Mouse (Mus musculus): ENCODE measurements around the gene Sufu.

The Sufu gene

DNA sequence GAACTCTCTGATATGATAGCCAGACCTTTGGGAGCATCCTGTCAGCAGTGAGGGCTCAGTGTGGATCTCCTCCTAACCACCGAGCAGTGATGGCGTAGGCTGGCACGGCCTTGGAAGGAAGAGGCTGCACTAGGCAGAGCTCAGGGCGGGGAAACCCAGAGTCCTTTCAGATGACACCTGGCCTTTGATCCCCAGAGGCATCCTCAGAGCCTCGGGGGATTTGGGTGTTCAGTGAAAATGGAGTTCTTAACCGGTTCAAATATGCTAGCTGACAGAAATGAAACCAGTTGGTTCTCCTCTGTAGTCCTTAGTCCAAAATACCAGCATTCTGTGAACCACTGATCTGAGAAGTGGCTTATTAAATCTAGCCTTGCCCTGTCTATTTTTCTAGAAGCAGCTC lies 69.5 kb downstream of the Sufu start:
- DNase-seq (ENCODE audit: low spot score), result no peak

DNA sequence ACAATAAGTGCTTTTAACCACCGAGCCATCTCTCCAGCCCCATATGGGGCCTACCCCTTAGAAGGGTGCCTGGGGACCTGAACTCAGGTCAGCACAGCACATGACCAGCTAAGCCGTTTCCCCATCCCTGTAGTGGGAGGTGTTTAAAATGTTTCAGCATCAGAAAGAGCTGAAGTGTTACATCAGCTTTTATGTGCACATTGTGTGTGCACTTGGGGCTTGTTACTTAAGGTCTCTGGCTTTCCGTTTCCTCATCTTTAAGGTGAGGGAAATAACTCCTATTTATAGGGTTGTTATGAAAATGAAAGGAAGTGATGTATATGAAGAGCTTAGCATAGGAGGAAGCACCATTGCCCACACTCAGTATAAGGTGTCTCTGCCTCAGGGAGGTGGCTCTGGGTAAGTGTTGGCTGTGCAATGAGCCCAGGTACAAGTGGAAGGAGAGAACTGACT lies 70.4 kb downstream of the Sufu start:
- DNase-seq (ENCODE audit: low spot score), result no peak

DNA sequence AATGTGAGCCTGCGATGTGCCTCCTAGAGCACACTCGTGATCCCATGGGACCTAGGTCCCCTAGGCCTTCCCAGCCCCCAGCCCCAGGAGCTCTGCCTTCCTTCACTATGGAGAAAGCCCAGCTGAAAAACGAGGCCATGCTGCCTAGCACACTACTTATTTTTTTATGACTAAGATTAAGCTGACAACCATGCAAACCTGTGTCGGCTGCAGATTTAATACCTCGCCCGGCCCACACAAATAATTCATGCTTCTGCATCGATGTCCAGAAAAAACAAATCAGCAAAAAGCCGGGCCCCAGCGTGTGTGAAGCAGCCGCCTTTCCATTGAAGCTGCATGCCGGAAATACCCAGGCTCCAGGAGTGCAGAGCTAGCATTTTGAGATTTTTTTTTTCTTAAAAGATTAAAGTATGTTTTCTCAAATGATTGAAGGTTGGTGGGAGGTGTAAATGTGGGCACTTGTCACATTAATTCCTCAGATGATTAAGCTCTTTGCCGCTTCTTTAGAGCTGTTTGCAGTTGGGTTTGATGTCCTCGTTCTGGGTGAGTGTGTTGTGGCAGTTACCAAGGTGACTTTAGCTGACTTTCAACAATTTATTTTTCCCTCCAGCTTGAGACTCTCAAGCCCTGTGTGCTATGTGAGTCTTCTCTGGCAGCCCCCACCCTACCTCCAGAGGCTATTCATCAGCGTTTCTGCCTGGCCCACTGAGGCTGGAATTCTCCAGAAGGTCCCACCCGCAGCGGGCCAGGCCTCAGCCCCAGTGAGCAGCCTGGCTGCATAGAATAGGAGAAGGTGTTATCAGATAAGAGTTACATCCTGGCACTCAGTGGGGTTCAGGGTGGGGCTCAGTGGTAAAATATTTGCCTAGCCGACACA lies 73.9 kb downstream of the Sufu start:
- DNase-seq (ENCODE audit: low spot score), result no peak

DNA sequence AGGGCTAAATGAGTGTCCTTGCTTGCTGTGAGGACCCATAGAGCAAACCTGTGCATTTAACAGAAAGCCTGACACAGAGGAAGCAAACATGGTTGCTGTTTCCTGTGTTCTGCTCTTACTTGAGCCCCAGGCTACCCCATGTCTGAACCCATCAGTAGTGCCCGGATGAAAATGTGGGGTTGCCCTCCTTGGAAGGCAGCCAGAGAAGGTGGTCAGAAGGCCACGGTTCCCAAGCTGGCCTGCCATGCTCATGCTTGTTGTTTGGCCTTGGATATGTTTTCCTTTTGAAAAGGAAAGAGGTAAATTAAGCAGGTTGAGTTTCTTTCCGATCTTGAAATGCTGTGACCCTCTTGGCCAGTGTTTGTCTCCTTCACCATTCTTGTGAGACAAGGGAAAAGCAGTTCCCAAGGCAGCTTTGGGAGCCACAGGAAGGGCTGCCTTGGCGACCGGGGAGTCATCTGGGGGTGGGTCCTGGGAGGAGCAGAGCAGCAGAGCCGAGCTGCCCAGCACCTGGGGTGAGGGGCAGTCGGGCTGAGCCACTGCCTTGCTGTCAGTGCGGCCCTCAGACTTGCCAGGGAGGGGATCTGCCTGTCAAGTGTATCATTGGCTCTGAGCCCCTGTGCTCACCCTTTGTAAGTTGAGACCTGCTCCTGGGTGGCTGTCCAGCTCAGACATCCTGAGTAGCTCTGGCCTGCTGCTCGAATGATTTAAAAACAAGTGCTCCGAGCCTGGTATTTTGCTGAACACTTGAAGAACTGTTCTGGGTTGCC lies 74.8 kb downstream of the Sufu start:
- no peak for DNase-seq (ENCODE audit: low spot score)

DNA sequence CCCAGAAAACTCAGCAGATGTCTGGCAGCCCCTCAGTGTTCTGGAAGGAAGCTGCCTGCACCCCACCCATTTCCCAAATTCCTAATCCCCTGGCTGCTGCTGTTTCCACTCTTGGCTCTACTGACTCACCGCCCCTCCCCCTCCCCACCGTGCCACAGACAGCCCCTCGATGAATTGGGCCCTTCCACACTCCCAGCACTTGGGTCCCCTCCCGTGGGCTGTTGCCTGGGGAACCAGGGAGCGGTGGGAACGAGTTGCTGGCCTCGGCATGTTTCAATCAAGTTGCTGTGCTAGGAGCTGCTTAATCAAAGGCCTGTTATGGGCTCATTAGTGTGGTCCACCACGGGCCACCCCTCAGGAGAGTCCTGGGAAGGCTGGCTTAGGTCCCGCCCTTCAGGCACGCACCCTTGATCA lies 80.7 kb downstream of the Sufu start:
- no peak for DNase-seq (ENCODE audit: low spot score)

DNA sequence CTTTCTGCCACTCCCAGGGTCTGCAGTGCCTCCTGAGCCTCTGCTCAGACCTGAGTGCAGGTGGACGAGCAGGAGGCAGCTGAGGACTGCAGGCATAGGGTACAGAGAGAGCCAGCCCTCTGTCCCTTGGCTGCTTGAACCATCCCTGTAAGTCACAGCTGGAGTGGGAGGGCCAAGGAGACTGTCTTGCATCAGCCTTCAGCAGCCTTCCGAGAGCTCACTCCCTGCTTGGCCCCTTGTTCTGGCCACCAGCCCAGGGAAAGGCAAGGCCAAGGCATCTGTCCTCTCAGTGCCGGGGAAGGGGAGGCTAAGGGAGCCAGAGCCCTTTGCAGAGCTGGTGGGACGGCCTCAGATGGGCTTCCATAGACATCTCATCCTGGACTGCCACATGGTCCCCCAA lies 81.5 kb downstream of the Sufu start:
- DNase-seq (ENCODE audit: low spot score), result no peak

DNA sequence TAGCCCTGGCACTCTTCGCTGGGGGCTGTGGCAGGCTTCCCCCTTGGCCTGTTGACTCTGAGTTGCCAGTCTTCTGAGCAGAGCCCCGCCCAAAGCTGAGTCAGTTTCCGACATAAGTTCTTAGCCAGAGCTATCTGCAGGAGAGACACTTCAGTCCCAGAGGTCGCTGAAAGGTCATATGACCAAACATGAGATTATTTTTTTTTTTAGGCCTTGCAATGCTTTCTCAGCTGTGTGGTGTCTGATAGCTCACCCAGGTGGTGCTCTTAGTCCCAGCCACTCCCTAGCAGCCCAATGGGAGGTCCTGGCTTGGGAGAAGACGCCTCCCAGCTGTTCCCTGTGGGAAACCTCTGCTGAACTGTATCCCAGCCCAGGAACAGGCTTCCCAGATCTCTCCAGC lies 82.1 kb downstream of the Sufu start:
- no peak for DNase-seq (ENCODE audit: low spot score)

DNA sequence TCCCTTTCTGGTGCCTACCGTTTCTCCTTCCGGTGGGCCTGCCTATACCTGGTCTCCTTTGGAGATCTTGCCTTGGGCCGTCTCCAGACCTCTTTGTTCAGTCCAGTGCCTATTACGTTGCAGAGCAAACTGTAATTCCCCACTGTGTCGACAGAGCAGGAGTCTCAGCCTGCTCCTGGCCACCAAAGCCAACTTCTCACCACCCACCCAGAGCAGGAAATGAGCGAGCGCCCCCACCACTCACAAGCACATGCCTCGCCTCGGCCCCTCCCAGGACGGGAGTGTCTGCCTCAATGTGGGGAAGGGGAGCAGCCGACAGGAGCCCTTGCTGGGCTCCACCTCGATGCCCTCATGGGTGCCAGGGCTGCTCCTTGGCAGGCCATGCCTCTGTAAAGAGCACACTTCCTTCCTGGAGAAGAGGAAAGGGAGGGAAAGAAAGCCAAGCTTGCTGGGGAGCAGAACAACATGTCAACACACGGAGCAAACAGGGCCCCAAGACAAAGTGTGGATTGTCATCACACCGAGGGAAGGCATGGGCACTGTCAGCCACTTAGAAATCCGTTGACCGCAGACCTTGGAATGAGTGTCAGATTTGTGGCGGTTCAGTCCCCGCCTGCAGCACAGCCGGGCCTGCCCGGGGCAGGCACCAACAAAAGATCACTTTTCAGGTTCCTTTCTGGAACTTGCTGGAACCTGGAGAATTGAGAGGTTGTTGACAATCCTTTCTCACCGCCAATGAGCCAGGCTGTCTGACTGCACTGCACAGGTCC lies 82.8 kb downstream of the Sufu start:
- DNase-seq (ENCODE audit: low spot score), result no peak

DNA sequence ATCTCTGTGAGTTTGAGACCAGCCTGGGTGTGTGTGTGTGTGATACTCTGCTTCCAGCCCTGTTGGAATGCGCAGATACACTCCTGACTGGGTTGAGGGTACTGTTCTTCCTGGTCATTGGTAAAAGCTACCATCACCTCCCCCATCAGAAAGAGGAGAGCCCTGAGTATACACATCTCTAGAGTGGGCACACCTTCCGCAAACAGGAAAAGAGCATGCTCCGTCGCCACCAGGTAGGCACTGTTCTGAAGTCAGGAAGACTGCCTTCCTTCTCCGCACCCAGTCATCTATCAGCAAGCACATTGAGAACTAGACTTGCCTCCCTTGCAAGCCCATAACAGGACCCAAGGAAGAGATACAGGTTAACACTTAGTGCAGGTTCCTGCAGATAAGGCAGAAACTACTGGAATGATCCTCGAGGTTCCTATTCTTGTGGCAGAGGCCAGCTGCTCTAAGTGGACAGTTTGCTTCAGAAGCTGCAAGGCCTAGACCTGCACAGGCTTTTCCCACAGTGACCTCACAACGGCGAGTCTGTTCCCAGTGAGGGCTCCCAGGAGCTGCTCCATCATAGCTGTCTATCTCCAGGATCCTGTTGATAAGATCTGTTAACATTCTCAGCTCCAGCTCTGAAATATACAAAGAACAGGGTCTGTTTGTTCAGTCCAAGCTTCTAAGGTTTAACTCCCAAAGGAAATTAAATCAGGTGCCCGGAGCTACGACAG lies 84.1 kb downstream of the Sufu start:
- no peak for DNase-seq (ENCODE audit: low spot score)

DNA sequence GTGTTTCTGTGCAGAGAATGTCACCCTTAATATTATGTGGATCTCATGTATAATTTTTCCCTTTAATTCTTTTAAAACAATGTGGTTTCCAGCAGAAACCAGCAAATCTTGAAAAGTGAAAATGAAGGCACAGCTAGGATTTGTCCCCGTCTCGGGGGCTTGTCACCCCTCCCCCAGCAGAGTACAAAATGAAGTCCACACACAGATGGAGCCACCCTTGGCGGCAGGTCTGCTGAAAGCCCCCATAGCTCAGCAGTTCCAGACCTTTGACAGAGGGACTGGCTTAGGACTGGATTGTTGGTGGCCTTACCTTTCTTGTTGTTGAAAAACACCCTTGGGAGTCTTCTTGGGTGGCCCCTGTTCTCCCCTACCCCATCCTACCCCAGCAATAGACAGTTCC lies 84.7 kb downstream of the Sufu start:
- DNase-seq (ENCODE audit: low spot score), result no peak

DNA sequence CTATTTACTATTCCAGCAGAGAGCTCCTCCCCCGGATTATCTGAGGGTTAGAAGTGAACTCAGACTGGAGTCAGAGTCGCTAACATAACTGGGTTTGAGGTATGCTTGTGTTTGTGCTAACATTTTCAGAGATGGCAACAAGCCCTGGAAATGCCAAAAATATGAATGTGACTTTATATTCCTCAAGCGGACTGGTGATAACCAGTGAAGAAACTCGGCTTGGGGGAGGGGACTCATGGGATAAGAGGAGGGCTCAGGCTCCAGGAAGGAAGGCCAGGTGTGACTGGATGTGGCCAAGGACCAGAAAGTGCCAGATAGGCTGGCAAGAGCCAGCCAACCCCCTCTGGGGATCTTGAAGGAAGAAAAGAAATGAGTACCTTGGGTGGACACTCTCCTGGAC lies 85.1 kb downstream of the Sufu start:
- DNase-seq (ENCODE audit: low spot score), result no peak

DNA sequence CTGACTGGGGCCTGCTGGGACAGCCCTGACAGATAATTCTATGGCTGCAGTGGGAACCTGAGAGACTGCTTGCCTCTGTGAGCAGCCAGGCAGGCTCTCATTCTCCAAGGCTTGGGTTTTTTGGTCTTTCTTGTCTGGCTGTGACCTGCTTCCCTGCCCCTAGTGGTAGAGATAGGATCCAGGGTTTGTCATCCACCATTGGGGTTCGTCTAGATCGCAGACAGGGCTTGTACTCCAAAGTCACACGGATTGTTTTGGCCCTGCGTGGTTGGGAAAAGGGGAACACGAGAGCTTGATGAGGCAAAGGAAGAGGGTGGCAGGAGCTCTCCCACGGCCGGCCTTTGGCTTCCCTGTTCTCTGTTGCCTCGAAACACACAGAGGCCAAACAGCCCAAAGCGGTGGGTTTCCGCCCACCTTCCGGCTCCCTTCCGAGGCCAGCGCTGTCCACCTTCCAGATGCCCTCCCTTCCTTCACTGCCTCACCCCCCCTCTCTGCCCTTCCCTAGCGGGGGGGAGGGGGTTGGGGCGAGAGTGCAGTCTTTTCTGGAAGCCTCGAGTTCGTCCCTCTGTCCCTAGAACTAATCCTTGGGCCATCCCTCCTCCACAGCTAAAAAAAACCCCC lies 86.3 kb downstream of the Sufu start:
- no peak for DNase-seq (ENCODE audit: low spot score)

DNA sequence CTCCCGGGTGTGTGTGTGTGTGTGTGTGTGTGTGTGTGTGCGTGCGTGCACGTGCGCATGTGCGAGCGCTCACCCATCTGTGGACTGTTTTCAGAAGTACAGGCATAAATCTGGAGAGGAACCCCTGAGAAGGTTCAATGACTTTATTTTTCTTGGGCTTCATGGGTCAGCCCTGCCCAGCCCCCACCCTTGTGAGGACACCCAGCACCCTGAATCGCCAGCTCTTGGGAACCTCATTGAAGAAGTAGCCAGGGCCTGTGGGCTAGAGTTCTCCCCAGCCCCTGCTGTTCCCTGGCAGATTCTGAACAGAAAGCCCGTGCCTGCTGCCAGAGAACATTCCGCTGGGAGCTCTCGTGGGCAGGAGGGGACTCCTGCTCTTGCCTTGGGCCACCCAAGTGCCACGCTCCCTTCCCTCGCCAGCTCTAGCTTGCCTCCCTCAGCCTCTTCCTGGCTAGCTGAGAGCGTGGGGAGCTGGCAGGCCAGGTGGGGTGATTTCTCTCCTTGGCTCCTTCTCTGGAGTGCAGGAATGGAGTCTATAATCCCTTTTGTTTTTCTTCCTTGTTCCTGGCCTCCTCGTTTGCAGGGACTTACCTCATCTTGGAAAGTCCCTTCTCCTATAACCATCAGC lies 87.1 kb downstream of the Sufu start:
- no peak for DNase-seq (ENCODE audit: low spot score)

DNA sequence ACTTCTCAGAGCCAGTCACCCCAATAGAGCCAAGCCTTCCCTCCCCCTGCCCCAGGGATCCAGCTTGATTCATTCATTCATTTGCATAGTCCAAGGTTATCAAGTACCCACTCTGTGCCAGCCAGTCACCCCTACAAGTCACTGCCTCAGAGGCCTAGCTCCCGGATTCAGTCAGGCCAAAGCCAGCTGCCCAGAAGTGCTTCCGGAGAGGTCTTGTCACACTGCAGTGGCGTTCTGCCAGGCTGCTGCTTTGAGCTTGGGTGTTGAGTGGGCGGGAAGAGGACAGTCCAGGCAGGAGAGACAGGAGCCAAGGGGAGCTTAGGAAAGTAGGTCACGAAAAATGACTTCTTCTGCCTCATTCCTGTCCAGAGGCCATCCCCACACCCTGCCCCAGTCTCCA lies 87.8 kb downstream of the Sufu start:
- peak; percentile 54 for DNase-seq (ENCODE audit: low spot score)

DNA sequence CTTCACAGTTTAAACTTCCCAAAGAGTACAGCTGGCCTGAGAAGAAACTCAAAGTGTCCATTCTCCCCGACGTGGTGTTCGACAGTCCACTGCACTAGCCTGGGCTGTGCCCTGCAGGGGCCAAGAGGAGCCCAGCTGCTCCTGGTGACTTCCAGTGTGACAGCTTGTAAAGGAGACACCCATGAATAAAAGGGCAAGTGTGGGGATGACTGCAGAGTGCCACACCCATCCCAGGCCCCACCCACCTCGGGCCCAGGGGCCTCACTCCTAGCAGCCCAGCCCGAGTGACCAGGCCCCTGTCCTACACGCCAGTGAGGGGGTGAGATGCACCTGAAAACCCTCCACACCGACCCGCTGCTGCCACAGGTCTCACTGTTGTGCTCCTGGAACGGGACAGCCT lies 89.2 kb downstream of the Sufu start:
- no peak for DNase-seq (ENCODE audit: low spot score)

DNA sequence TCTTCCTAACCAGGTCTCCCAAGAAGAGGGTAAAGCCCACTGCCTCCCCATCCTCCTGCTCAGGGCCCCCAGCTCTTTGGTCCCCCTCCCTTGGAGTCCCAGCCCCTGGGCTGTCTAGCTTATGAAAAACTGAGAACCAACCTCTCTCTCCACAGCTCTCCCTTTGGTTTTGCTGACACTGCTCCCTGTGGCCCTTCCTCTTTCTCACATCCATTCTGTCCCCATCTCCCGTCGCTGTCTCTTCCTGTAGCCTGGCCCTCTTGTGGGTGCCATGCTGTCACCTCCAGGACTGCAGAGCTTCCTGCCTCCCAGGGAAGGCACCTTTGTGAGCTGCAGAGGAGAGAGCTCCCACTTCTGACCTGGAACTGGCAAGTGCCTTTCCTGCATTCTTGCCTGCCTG lies 90.0 kb downstream of the Sufu start:
- no peak for DNase-seq (ENCODE audit: low spot score)

DNA sequence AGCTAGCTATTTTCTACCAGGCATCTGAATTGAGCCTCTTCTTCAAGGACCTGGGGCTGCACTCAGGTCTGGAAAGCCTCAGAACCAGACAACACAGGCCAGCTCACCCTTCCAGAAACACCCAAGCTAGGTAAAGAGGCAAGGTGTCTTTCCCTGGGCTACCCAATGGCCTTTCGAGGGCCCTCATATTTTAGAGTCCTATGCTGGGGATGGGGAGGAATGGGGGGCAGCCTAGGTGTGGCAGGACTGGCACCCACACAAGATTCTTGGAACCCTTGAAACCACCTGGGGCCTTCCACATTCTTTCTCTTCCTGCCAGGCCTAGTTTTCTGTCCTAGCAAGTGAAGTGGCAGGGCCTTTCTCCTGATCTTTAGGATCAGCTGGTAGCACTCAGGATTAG lies 92.8 kb downstream of the Sufu start:
- no peak for DNase-seq (ENCODE audit: low spot score)

DNA sequence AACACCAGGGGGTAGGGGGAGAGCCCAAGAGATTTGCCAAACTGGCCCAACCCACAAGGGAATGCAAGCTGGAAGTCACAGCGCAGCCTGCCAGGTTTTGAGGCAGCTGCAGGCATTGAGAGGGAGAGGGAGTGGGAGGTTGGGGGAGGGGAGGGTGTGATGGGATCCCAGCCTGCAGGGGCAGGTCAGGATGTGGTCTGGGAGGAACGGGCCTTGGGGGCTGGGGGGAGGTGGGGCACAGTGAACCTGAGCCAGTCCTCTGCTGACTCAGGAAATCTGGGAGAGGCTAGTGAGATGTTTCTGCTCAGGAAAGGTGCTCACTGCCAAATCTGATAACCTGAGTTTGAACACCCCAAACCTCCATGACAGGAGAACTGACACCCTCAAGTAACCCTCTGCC lies 93.9 kb downstream of the Sufu start:
- DNase-seq (ENCODE audit: low spot score), result no peak

DNA sequence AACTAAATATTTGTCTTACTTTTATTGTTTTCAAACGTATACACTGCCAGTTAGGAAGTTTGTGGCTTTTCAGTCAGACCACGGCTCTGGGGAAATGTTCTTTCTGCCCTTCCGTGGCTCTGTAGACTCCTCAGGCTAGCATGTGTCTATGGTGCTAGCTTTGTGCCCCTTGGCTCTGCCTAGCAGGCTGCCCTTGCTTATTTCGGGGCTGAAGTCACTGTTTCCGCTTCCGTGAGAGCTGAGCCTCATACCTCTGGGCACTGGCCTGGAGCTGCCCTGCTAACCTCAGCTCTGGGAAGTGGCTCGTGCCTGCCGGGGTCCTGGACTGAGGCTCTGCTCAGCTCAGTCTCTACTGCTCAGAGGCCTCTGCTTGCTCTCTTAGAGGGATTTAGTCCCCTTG lies 98.4 kb downstream of the Sufu start:
- DNase-seq (ENCODE audit: low spot score), result no peak

DNA sequence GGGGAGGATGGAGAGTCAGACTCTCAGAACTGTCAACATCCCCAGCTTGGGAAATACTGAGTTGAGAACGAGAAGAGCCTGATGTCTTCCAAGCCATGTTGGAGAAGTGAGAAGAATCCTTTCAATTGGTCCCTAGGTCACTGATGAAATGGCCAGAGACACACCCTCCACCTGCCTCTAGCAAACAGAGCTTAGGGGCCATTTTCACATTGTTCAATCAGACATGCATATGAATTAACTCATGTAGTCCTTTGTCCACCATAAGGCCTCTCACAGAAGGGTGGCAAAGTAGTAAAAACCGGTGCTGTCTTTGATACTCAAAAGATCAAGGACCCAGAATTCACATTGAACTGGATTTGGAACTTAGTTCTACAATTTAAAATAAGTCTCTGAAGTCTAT lies 100.5 kb downstream of the Sufu start:
- no peak for DNase-seq (ENCODE audit: low spot score)

DNA sequence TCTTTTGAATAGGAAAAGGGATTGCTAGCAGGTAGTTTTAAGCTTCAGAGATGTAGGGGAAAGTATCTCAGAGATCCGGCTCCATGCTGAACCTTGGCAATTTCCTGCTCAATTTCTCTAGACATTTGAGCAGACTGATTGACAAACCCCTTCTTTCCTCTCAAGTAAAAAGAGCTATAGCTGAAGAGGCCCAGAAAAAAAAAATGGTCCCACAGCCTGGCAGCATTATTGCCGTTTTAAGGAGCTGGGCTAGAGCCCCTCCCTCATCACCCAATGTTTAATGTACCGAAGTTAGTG lies 102.8 kb downstream of the Sufu start:
- no peak for DNase-seq (ENCODE audit: low spot score)
